Mouse (Mus musculus): Measurements from ENCODE around the gene Pde3b.
"Not testable (repeated sequence)": the region's sequence is repeated elsewhere in the genome, so short reads cannot be mapped to it uniquely, and the experiment has no call there.

Gene Pde3b

GRCm38 (mm10) chr7:114414421-114415335 lies at the start of gene Pde3b:
Pde3b (plus strand) TSS chr7:114415281.
- DNase-seq (ENCODE audit: low spot score in 2 of 2) = peak; percentile 28 to 34

GRCm38 (mm10) chr7:114402130-114402529 lies 13.0 kb upstream of the Pde3b start:
- no peak for DNase-seq (ENCODE audit: low spot score in 2 of 2)

DNA sequence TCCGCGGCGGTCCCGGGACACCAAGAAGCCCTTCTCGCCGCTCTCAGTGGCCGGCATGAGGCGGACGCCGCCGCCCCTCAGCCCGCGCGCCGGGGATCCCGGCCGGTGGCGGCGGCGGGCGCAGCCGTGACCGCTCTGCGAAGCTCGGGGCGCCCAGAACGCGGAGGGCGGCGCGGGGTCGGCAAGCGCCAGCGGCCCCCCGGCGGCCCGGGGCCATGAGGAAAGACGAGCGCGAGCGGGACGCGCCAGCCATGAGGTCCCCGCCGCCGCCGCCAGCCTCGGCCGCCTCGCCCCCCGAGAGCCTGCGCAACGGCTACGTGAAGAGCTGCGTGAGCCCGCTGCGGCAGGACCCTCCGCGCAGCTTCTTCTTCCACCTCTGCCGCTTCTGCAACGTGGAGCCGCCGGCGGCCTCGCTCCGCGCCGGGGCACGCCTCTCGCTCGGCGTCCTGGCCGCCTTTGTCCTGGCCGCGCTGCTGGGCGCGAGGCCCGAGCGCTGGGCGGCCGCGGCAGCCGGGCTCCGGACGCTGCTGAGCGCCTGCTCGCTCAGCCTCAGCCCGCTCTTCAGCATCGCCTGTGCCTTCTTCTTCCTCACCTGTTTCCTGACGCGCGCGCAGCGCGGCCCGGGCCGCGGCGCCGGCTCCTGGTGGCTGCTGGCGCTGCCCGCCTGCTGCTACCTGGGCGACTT lies 397 bp downstream of the Pde3b start:
- DNase-seq (ENCODE audit: low spot score in 2 of 2) = peak; percentile 12 to 24

- peak; percentile 31 to 32 for DNase-seq (ENCODE audit: low spot score in 2 of 2)
Measured at GRCm38 (mm10) chr7:114416021-114416845, 1.2 kb downstream of the Pde3b start.

DNA sequence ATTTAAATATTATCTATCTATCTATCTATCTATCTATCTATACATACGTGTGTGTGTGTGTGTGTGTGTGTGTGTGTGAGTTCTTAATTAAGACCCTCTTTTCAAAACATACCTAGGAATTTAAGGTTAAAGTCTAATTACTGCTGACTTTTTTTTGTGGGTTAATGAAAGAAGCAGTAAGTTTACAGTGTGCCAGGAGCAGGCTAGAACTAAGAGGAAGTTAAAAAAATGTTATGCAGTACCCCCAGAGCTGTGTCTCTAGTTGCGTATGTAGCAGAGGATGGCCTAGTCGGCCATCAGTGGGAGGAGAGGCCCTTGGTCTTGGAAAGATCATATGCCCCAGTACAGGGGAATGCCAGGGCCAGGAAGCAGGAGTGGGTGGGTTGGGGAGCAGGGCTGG lies 4.2 kb downstream of the Pde3b start:
- not testable (repeated sequence) for DNase-seq (ENCODE audit: low spot score in 2 of 2)

- DNase-seq (ENCODE audit: low spot score in 2 of 2) = no peak
Measured at GRCm38 (mm10) chr7:114420918-114421317, 5.8 kb downstream of the Pde3b start.

- DNase-seq (ENCODE audit: low spot score in 2 of 2) = no peak
Measured at GRCm38 (mm10) chr7:114422224-114422623, 7.1 kb downstream of the Pde3b start.

DNA sequence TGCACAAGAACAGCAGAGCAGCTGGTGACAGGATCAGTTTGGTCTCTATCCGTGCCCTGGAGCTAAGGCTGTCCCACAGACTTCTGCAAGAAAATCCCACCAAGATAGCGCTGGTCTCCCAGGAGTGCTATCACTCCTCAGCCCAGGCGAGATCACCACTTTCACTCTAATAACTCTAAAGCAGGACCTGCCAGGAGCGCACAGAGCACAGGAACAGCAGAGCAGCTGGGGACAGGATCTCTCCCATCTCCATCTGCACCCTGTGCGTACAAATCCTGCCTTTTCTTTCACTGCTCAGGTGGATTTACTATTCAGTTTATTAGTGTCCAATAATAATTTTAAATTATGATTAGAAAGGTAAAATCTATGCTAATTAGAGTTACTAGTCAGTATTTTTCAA lies 14.7 kb downstream of the Pde3b start:
- no peak for DNase-seq (ENCODE audit: low spot score in 2 of 2)

DNA sequence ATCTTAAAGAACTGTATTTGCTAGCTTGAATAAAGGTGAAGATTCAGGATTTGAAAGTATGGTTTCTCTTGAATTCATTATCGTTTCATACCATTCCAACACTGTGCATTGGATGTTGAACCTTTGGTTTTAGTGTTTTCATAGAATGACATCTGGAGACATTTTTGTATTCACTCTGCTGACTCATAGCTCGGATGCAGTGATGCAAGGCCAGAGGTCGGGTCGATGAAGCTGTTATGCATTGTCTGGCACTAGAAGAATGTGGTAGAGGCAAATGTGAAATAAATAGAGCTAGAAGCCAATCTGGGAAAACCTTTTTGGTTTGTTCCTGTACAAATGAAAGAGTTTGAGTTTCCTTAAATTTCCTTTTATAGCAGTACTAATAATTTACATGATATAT lies 16.9 kb downstream of the Pde3b start:
- no peak for DNase-seq (ENCODE audit: low spot score in 2 of 2)

GRCm38 (mm10) chr7:114439726-114440125 lies 24.6 kb downstream of the Pde3b start:
- DNase-seq (ENCODE audit: low spot score in 2 of 2) = no peak

GRCm38 (mm10) chr7:114440494-114440893 lies 25.4 kb downstream of the Pde3b start:
- no peak for DNase-seq (ENCODE audit: low spot score in 2 of 2)

GRCm38 (mm10) chr7:114452876-114453275 lies 37.8 kb downstream of the Pde3b start:
- no peak for DNase-seq (ENCODE audit: low spot score in 2 of 2)

- no peak for DNase-seq (ENCODE audit: low spot score in 2 of 2)
Measured at GRCm38 (mm10) chr7:114453300-114453990, 38.4 kb downstream of the Pde3b start.

DNA sequence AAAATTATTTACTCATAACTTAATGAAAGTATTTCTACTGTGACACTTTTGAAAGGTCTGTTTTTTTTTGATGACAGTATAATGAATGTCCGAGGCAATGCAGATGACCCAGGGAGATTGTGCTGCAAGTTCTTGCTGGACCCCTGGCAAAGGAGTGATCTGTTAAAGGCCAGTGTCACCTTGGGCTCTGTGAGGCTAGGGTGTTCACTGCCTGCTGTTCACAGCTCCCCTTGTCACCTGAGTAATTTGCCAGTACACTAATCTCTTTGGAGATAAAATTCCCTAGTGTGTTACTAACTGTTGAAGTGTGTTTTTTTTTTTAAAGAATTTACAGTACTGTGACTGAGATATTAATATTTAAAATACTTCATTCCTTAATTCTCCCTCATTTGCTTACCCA lies 39.8 kb downstream of the Pde3b start:
- DNase-seq (ENCODE audit: low spot score in 2 of 2) = no peak

GRCm38 (mm10) chr7:114456904-114457303 lies 41.8 kb downstream of the Pde3b start:
- DNase-seq (ENCODE audit: low spot score in 2 of 2) = no peak

DNA sequence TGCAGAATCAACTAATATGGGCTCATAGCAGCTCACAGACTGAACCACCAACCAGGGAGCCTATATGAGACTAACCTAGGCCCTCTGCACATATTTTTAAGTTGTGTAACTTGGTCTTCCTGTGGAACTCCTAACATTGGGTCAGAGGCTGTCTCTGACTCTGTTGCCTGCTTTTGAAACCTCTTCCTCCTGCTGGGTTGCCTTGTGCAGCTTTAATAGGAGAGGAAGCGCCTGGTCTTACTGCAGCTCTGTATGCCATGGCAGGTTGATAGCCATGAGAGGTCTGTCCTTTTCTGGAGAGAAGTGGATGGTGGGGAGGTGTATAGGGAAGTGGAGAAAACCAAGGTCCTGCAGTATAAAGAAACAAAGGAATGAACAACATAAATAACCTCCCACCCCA lies 44.8 kb downstream of the Pde3b start:
- DNase-seq (ENCODE audit: low spot score in 2 of 2) = no peak

DNA sequence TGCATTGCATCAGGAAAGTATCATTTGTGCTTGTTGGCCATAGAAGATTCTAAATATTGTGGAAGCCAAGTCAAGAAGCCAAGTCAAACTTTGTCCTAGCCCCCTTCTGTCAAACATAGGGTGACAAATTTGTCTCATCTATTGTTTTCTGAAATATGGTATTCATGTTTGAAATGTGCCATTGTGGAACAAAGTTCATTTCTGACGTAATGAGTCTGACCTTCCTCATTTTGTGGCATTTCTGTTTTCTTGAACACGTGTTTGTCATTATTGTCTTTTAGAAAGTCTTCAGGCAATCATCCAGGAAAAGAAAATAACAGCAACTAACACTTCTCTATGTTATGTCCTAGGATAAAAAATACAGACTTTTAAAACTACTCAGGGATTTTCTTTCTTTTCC lies 46.6 kb downstream of the Pde3b start:
- DNase-seq (ENCODE audit: low spot score in 2 of 2) = no peak

DNA sequence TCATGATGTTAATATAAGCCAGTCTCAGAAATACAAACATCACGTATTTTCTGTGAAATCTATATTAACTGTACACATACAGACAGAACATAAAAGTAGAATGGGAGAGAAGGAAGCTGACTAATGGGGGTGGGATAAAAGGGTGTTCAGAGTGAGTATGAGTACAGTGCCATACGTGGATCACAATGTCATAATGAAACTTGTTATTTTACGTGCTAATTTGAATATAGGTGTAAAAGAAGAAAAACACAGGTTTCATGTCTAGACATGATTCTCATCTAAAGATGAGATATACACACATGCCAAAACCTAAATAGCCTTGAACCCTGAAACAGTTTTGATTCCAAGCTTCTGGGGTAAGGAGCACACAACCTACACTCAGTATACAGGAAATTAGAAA lies 51.3 kb downstream of the Pde3b start:
- DNase-seq (ENCODE audit: low spot score in 2 of 2) = no peak

- DNase-seq (ENCODE audit: low spot score in 2 of 2) = no peak
Measured at GRCm38 (mm10) chr7:114472471-114472870, 57.4 kb downstream of the Pde3b start.

- DNase-seq (ENCODE audit: low spot score in 2 of 2) = no peak
Measured at GRCm38 (mm10) chr7:114474889-114475288, 59.8 kb downstream of the Pde3b start.

GRCm38 (mm10) chr7:114477884-114478283 lies 62.8 kb downstream of the Pde3b start:
- DNase-seq (ENCODE audit: low spot score in 2 of 2) = no peak

All from right cerebral cortex, postnatal 36 days (tissue).